Mouse (Mus musculus) lung, adult 2 months (tissue): Measurements from ENCODE around the gene Mast1.
A peak's percentile ranks its signal among the peaks of the same experiment; 100 is the strongest.

Experiments used
- CTCF ChIP-seq: fragments of 200-500 bp; IDR thresholded peaks from 2 replicates; pipeline ENCODE4 v1.5.1; 2011; ENCODE audit warnings: mild to moderate bottlenecking, low read length, control low read depth; ENCODE audit not compliant: insufficient read depth
- POLR2A ChIP-seq: fragments of 200-500 bp; IDR thresholded peaks from 2 replicates; pipeline ENCODE4 v1.6.1; 2011; ENCODE audit warnings: low read depth, mild to moderate bottlenecking, control low read depth, low read length, borderline replicate concordance; ENCODE audit errors: extremely low read depth

- TF ChIP-seq POLR2A, result no peak
- 0 out of 2 replicates have a peak, but pooled peaks have one; percentile 3 for TF ChIP-seq CTCF
Observed at GRCm38 (mm10) chr8:84913960-84914359, 23.2 kb downstream of the Mast1 start.
